Mouse (Mus musculus) skeletal muscle tissue, adult 2 months (tissue): ENCODE results near the gene Dnaic1.

Experiments
- DNase-seq: peaks from one replicate; pipeline ENCODE4 v3.0.0-alpha.2; 2012; ENCODE audit warnings: low read depth, low spot score

The Dnaic1 gene

DNA sequence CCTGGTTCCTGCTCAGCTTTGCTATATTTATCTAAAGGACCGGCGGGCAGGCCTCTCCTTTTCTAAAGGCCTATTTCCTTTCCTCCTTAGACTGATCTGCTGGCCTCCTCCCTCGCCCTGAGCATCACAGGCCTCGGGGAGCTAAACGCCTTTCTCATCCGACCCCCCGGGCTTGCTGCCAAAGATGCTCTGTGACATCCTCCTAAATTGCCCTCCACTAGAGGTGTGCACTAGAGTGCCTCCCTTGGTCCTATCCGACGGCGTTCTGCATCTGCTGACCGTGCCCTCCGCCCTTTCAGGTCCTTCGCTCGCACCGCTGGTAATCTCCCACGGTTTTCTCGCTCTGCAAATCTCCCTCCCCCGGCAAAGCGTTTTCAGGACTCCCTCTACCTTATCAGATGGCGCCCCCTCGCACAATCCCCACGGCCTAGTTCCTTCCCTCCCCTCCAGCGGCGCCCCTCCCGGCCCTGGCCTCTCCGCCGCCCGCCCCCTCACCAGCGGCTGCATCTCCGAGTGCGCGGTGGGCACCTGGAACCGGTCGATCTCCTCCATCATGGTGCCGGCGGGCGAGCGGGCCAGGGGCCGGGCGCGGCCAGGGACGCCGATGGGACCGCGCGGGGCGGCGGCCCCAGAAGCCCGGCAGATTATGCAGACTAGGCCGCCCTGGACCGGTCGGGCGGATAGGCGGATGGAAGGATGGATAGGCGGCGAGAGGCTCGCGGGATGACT, 729 bp upstream of the Dnaic1 start:
- no peak for DNase-seq

- DNase-seq = no peak
Observed at GRCm38 (mm10) chr4:41571490-41571889, 1.9 kb downstream of the Dnaic1 start.

GRCm38 (mm10) chr4:41573492-41573891, 3.9 kb downstream of the Dnaic1 start:
- DNase-seq = no peak

DNA sequence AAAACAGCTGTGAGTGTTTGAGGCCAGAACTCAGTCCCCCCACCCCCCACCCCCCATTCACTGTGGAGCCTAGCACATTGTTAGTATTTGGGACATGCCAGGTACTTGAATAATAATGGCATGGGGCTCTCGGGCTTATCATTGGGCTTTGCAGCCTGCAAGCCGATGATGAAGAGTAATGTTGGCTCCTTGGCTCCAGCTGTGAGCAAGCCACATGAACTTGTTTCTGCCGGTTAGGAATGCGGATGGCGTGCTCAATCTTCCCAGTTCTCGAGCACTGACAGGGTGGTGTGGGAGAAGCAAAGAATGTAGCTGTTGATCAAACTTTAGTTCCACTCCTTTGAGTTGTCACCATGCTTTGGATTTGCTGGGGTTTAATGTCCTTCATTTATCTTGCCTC, 6.3 kb downstream of the Dnaic1 start:
- no peak for DNase-seq

DNA sequence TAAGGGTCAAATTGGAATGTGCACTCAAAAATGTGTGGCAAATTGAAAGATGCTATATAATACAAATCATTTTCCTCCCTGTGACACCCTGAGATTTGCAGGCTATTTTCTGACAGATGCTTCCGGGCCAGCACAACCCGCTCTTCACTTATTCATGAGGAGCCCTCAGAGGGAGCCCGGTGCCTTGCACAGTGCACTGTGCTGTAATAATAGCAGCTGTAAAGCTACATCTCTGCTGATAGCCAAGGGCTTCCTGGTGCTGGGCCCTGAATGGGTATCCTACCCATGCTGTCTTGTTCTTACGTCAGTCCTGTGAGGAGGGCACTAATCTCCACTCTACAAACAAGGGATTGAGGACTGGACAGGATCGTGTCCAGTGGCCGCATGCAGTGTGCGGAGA, 13.8 kb downstream of the Dnaic1 start:
- DNase-seq = no peak

GRCm38 (mm10) chr4:41602818-41603217, 33.2 kb downstream of the Dnaic1 start:
- no peak for DNase-seq

- no peak for DNase-seq
Observed at GRCm38 (mm10) chr4:41604476-41605396, 35.2 kb downstream of the Dnaic1 start.

DNA sequence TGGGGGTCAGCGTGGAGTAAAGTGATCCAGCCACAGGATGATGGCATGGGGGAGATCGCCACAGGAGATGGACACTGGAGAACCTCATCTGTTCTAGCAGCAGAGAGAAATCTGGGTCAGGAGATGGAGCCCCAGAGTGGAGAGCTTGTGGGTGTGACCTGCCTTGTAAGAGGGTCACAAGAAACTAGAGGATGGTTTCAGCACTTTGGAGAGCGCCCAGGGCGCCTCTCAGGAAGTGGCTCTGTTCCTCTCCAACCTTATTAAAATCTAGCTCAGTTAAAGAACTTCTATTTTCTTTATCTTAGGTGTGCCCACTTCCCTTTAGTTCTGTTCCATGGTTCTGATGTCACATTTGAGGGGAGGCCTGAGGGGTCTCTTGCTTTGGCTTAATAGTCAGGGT, 37.2 kb downstream of the Dnaic1 start:
- DNase-seq = no peak

DNA sequence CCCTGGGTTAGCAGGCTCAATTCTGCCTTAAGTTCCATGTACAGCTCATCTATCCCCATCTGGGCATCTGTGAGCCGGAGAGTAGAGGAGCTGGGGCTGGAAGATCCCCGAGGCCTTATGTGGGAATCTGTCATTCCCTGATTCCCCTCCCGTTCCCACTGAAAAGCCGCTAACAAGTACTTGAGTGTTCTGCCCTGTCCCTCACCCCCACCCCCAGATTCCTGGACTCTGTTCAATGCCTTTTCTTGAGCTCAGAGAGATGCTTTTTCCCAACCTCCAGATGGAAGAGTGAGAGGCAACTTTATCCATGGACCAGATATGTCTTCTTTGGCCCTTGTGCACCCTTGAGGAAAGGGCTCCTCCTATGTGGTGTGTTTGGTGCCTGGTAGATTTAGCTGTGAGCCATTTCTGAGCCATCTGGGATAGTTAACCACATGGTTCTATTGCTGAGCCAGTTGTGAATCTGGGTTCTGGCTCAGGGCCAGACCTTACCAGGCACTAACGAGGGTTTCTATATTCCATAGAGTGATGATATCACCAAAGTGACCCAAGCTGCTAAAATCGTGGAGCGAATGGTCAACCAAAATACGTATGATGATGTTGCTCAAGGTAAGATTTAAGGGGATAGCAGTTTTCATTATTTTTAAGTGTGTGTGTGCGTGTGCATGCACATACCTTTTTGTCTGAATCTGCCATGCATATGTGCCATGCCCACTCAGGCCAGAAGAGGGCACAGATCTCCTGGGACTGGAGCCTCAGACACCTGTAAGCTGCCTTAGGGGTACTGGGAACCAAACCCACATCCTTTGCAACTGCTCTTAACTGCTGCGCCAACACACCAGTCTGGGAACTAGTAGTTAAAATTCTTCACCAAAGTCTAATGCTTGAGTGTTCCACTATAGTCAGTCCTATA, 40.4 kb downstream of the Dnaic1 start:
- DNase-seq = no peak

- peak; percentile 71 for DNase-seq
Observed at GRCm38 (mm10) chr4:41610594-41610980, 41.0 kb downstream of the Dnaic1 start.

DNA sequence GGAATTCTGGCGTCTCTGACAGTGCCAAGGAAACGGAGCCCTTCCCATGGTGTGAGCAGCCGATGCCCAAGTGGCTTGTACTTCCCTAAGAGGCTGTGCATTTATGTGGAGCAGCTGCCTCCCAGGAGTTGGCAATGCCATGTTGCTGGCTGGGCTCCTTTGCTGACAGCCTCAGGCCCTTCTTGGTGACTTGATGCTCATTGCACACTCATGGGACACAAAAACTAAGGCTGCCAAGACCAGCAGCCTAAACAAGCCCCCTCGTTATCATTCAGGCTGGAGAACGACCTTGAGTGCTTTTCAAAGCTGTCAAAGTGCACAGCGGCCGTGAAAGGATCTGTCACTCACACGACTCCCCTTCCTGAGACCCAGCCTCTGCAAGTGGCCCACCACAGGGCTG, 42.6 kb downstream of the Dnaic1 start:
- no peak for DNase-seq

GRCm38 (mm10) chr4:41614156-41614555, 44.6 kb downstream of the Dnaic1 start:
- DNase-seq = peak; percentile 72

DNA sequence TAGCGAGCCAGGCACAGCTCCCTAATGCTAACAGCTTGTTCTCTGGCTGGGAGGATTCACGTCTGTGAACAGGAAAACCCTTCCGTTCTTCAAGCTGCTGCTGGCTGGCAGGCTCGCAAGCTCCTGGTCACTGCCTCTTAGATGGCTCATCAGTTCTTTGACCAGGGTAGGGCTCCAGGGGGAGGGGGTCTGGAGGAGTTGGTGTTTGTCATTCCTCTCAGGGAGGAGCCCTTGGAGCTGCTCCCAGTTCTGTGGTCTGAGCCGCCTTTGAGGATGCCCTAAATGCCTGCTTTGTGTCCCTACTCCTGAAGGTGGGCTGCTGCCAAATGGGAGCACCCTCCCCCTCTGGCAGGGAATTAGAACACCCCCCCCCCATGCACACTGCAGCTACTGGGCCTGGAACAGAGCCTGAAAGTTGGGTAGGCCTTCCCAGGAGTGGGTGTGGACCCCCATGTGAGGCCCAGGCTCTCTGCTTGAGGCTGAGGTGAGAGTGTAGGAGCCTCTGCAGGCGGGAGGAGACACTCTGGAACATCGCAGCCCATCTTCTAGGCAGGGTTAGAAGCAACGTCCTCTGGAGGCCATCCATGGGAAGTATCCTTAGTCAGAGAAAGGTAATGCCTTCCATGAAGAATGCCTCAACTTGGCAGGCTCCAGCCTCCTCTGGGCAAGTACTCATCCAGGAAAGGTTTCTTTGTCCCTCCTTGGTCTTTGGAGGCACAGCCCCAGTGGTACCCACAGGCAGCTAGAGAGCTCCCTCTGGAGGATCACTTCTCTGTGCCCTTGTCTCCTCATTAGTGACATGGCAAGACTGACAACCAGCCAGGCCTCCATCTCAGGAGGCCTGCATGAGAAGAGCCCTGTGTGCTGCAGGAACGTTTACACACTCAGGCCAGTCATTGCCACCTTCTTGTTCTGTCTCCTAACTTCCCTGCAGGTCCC, 46.4 kb downstream of the Dnaic1 start:
- DNase-seq = no peak

GRCm38 (mm10) chr4:41618916-41619746, 49.6 kb downstream of the Dnaic1 start:
- peak; percentile 95 for DNase-seq

GRCm38 (mm10) chr4:41622071-41622470, 52.5 kb downstream of the Dnaic1 start:
- DNase-seq = no peak

- DNase-seq = no peak
Observed at GRCm38 (mm10) chr4:41628202-41628927, 58.8 kb downstream of the Dnaic1 start.

DNA sequence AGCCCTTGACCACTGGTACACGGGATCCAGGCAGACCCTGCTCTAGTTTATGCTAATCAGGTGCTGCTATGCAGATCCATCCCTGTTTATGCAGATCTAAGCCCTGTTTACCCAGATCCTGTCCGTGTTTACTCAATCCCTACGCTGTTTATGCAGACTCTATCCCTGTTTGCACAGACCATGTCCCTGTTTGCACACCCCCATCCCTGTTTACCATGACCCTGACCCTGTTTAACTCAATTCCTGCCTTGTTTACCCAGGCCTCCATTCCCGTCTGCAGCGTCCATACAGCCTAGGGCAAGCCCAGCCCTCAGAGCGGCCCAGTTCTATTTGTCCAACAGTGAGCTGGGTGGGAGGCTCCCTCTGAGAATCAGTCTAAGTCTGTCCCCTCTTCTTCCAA, 60.6 kb downstream of the Dnaic1 start:
- DNase-seq = no peak

DNA sequence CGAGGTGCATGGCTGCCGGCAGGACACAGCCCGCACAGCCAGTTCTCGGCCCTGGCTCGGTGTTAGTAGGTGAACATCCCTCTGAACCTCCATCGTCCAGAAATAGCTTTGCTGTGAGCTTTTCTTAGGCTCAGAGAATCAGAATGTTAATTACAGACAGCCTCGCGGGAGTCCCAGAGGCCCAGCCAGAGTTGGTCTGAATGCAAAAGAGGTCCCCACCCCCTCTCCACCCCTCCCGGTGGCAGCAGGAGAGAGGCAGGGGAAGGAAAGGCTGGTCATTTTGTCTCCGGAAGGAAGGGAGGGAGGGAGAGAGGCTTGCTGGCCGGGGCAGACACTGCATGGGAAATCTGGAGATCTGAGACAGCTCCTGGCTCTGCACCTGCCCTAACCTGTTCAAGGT, 61.8 kb downstream of the Dnaic1 start:
- no peak for DNase-seq

DNA sequence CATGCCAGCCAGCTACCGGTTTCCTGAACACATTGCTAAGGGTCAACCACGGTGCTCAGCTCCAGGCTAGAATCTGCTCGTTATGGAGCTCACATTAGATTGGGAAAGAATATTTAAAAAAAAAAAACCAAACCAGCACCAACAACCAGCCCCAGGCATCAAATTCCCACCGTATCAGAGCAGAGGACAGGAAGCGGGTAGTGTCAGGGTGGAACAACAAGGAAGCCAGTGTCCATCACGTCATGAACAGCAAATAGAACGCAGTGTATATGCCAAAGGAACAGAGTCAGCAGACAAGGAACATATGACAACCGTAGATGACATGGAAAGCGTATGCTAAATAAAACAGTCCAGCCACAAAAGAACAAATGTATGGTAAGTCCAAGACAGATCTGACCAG, 63.4 kb downstream of the Dnaic1 start:
- no peak for DNase-seq
